Mouse (Mus musculus) neural tube, embryonic 11.5 days (tissue): ENCODE data around the gene Ss18l1. TPM values are rescaled to one million over a fixed set of nuclear protein-coding genes. Genes with fewer than 3 reads are reported as not detected.

ENCODE experiments used
- ATAC-seq: fragments of 200-750 bp; cut with Nextera tagmentation; 2 replicates; pipeline ENCODE4 v1.8.0; 2017; ENCODE audit warnings: moderate number of reproducible peaks, mild to moderate bottlenecking, moderate TSS enrichment, moderate library complexity; ENCODE audit not compliant: insufficient read depth, low FRiP score, low TSS enrichment
- DNase-seq: peaks from one replicate; pipeline ENCODE4 v3.0.0-alpha.2; 2015; ENCODE audit warnings: low spot score
- H3K27ac ChIP-seq: fragments of 300-500 bp; sonication (generic); 2 replicates; pipeline ENCODE4 v1.5.1; 2014; ENCODE audit warnings: low read depth, mild to moderate bottlenecking, low read length
- H3K27me3 ChIP-seq: fragments of 300-500 bp; sonication (generic); 2 replicates; pipeline ENCODE4 v1.6.1; 2014; ENCODE audit warnings: mild to moderate bottlenecking, low read length, mixed read lengths; ENCODE audit not compliant: control insufficient read depth, insufficient read depth
- H3K36me3 ChIP-seq: fragments of 300-500 bp; sonication (generic); 2 replicates; pipeline ENCODE4 v1.6.1; 2014; ENCODE audit warnings: mild to moderate bottlenecking, low read length, moderate library complexity, mixed read lengths; ENCODE audit not compliant: control insufficient read depth, insufficient read depth
- H3K4me1 ChIP-seq: fragments of 300-500 bp; sonication (generic); 2 replicates; pipeline ENCODE4 v1.6.1; 2014; ENCODE audit warnings: low read length, mixed read lengths; ENCODE audit not compliant: control insufficient read depth, insufficient read depth
- H3K4me2 ChIP-seq: fragments of 300-500 bp; sonication (generic); 2 replicates; pipeline ENCODE4 v1.6.1; 2014; ENCODE audit warnings: low read depth, mild to moderate bottlenecking, moderate library complexity
- H3K4me3 ChIP-seq: fragments of 300-500 bp; sonication (generic); 2 replicates; pipeline ENCODE4 v1.5.1; 2014; ENCODE audit warnings: low read depth, low read length
- H3K9ac ChIP-seq: fragments of 300-500 bp; sonication (generic); 2 replicates; pipeline ENCODE4 v1.6.1; 2014; ENCODE audit warnings: mild to moderate bottlenecking, low read length
- H3K9me3 ChIP-seq: fragments of 300-500 bp; sonication (generic); 2 replicates; pipeline ENCODE4 v1.6.1; 2016; ENCODE audit warnings: low read length; ENCODE audit not compliant: control insufficient read depth
- WGBS: fragments of 180-500 bp; shearing (Covaris S2); extraction: QIAGEN DNeasy Blood & Tissue Kit; methylation state at CpG from one replicate; pipeline ENCODE4 v1.1.7; 2014; 5-methylcytosine and 5-hydroxymethylcytosine counted together
- polyA plus RNA-seq: library from polyadenylated mRNA; unstranded; fragments of >200 nt; fragmentation: Nextera tagmentation; extraction: Ambion mirVana; gene quantifications from 2 replicates; pipeline ENCODE4 v1.2.1, GENCODE M21; 2014

Ss18l1 gene
- polyA plus RNA-seq, 1 experiment from 2014 or later: 20.9 TPM

GRCm38 (mm10) chr2:180103978-180104658 lies 61.8 kb downstream of the Ss18l1 start, which contains the start of gene Hrh3:
Gene Hrh3 (minus strand): TSS chr2:180104488.
- DNase-seq: peak; percentile 84
- peaks cover 17% of the 10 kb centered on the region; the same call in 1 of the 2 replicates for H3K4me1 ChIP-seq
- under 1% methylated on average over 67 of the region's 87 CpGs for WGBS

GRCm38 (mm10) chr2:180104659-180105377 lies 62.5 kb downstream of the Ss18l1 start:
- Histone ChIP-seq H3K36me3 (no peaks in the 10 kb centered on the region), H3K4me2 (peak overlapping the region; percentile 94), H3K27ac (no peak overlapping the region), H3K9me3 (no peaks in the 10 kb centered on the region), H3K4me1 (peaks cover 17% of the 10 kb centered on the region; the same call in 1 of the 2 replicates), H3K9ac (no peak overlapping the region), H3K4me3 (peak overlapping the region; percentile 57), H3K27me3 (peaks cover 60% of the 10 kb centered on the region)
- 10% methylated on average over 24 of the region's 24 CpGs for WGBS
- DNase-seq: no peak
- no peak for ATAC-seq

More at GRCm38 (mm10) chr2:180103978-180104658, 61.8 kb downstream of the Ss18l1 start, which contains the start of gene Hrh3:
- Histone ChIP-seq H3K36me3 (no peaks in the 10 kb centered on the region), H3K9me3 (no peaks in the 10 kb centered on the region), H3K27me3 (peaks cover 61% of the 10 kb centered on the region), H3K27ac (no peak within 1 kb of the TSS), H3K4me2 (peak within 1 kb of the TSS; percentile 94), H3K4me3 (peak within 1 kb of the TSS; percentile 57), H3K9ac (peak within 1 kb of the TSS; percentile 59)
- peak; percentile 59 for ATAC-seq

- H3K4me1 ChIP-seq: peaks cover 17% of the 10 kb centered on the region; the same call in 1 of the 2 replicates
- H3K36me3 ChIP-seq: no peaks in the 10 kb centered on the region
- DNase-seq (no peak), ATAC-seq (no peak)
- no peak overlapping the region for H3K9ac ChIP-seq
- no peaks in the 10 kb centered on the region for H3K9me3 ChIP-seq
- whole genome bisulfite sequencing: 39% methylated on average over 8 of the region's 8 CpGs
- H3K4me2 ChIP-seq: no peak overlapping the region
- H3K4me3 ChIP-seq: no peak overlapping the region
- H3K27me3 ChIP-seq: peaks cover 52% of the 10 kb centered on the region
- no peak overlapping the region for H3K27ac ChIP-seq
These were observed 63.3 kb downstream of the Ss18l1 start for GRCm38 (mm10) chr2:180105441-180106190.

- Histone ChIP-seq H3K36me3 (no peaks in the 10 kb centered on the region), H3K9ac (no peak overlapping the region), H3K4me1 (peaks cover 17% of the 10 kb centered on the region; the same call in 1 of the 2 replicates), H3K27ac (no peak overlapping the region), H3K4me3 (no peak overlapping the region), H3K9me3 (no peaks in the 10 kb centered on the region), H3K4me2 (no peak overlapping the region), H3K27me3 (peaks cover 38% of the 10 kb centered on the region)
- WGBS: 75% methylated on average over 4 of the region's 4 CpGs
- ATAC-seq: no peak
- no peak for DNase-seq
These were observed 64.8 kb downstream of the Ss18l1 start for GRCm38 (mm10) chr2:180107081-180107480.

GRCm38 (mm10) chr2:180108285-180108684 lies 66.0 kb downstream of the Ss18l1 start:
- Histone ChIP-seq H3K9me3 (no peaks in the 10 kb centered on the region), H3K27ac (no peak overlapping the region), H3K4me2 (no peak overlapping the region), H3K36me3 (no peaks in the 10 kb centered on the region), H3K27me3 (peaks cover 26% of the 10 kb centered on the region), H3K9ac (no peak overlapping the region), H3K4me3 (no peak overlapping the region), H3K4me1 (peaks cover 10% of the 10 kb centered on the region; the same call in 1 of the 2 replicates)
- DNase-seq (no peak), ATAC-seq (no peak)
- WGBS: 75% methylated on average over 6 of the region's 6 CpGs

GRCm38 (mm10) chr2:180113909-180114890 lies 71.9 kb downstream of the Ss18l1 start:
- 58% methylated on average over 17 of the region's 17 CpGs for WGBS
- no peaks in the 10 kb centered on the region for H3K9me3 ChIP-seq
- H3K27me3 ChIP-seq: no peaks in the 10 kb centered on the region
- no peak overlapping the region for H3K4me2 ChIP-seq
- H3K9ac ChIP-seq: no peak overlapping the region
- H3K27ac ChIP-seq: no peak overlapping the region
- H3K4me3 ChIP-seq: no peak overlapping the region
- H3K4me1 ChIP-seq: peaks cover 18% of the 10 kb centered on the region
- H3K36me3 ChIP-seq: no peaks in the 10 kb centered on the region
- ATAC-seq (no peak), DNase-seq (no peak)

GRCm38 (mm10) chr2:180115279-180115678 lies 73.0 kb downstream of the Ss18l1 start:
- Histone ChIP-seq H3K9me3 (no peaks in the 10 kb centered on the region), H3K9ac (no peak overlapping the region), H3K4me2 (no peak overlapping the region), H3K4me1 (peaks cover 24% of the 10 kb centered on the region), H3K4me3 (no peak overlapping the region), H3K27me3 (no peaks in the 10 kb centered on the region), H3K27ac (no peak overlapping the region), H3K36me3 (no peaks in the 10 kb centered on the region)
- ATAC-seq (no peak), DNase-seq (no peak)
- 60% methylated on average over 6 of the region's 6 CpGs for WGBS

- Histone ChIP-seq H3K36me3 (no peaks in the 10 kb centered on the region), H3K9ac (no peak overlapping the region), H3K27me3 (no peaks in the 10 kb centered on the region), H3K4me1 (peaks cover 25% of the 10 kb centered on the region), H3K27ac (no peak overlapping the region), H3K9me3 (no peaks in the 10 kb centered on the region), H3K4me3 (no peak overlapping the region), H3K4me2 (no peak overlapping the region)
- DNase-seq (no peak), ATAC-seq (no peak)
- 83% methylated on average over 10 of the region's 10 CpGs for WGBS
These were observed 73.8 kb downstream of the Ss18l1 start for GRCm38 (mm10) chr2:180116081-180116493.
